Mouse (Mus musculus): Measurements from ENCODE around the gene Ghrhr. TPM values are rescaled to one million over a fixed set of nuclear protein-coding genes. Genes with fewer than 3 reads are reported as not detected.

Ghrhr gene
- total RNA-seq, 1 experiment from 2014 or later = not detected

DNA sequence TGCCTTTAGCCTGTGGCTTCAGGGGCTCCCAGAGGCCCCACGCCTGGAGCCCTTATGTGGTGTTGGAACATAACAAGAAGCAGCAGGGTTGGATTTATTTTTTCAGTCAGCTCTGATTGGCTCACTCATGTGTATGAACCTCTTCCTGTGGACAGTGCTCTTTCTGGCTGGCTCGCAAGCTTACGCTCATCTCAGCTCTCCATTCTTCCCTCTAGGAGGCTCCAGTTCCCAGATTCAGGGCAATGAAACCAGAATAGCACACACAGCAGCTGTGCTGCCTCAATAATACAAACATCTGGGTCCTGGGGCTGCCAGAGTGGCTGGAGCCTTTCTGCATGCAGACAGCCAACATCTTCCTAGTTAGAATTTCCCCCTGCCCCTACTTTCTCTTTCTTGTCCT is 20.1 kb downstream of the Ghrhr start:
- no peak for DNase-seq

DNA sequence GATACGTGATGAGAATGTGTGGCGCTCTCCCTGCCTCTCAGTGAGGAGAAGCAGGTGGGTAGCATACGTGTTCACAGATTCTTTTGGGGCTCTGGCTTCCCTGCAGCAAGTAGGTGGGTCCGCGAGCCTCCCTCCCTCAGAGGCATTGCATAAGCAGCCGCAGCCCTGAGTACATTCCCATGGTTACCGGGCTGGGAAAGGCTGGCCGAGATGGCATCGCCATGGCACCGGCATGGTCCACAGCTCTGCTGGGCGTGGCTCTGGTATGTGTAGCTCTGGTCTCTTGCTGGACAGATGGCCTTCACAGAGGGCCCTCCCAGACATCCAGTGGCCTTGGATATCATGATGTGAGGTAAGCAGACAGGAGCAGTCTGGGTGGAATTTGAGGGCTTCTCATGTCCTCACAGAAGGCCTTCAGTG is 20.5 kb downstream of the Ghrhr start:
- peak; percentile 71 for DNase-seq

DNA sequence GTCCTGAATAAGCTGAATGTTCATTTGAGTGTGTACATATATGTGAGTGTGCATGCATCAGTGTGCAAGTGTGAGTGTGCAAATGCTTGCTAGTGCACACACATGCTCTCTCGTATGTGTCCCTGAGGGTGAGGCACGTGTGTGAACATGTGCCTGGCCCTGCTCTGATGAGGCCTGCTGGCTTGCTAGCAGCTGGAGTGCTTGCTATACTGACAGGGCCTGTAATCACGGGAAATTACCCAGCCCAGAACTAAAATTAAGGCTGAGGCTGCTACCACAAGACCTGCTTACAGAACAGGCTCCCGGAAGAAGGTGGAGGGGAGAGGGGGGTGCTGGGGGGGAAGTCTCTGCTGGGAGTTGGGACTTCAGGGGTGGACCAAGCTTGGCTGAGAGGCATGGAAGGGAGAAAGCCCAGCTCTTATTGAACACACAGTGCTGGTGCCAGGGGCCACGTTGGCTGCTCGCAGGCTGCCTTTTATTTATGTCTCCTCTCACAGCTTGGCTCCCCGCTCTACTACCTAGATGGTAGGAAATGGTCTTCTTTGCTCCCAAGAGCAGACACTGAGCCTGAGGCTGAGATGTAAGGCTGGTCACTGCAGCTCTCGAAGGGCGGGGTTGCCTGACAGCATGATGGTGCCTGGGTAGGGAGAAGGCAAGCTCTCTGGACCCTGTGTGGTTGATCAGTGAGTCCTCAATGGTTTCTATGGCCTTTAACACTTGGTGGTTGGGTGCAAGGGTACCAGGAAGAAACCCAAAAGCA is 23.0 kb downstream of the Ghrhr start:
- peak; percentile 22 for DNase-seq

DNA sequence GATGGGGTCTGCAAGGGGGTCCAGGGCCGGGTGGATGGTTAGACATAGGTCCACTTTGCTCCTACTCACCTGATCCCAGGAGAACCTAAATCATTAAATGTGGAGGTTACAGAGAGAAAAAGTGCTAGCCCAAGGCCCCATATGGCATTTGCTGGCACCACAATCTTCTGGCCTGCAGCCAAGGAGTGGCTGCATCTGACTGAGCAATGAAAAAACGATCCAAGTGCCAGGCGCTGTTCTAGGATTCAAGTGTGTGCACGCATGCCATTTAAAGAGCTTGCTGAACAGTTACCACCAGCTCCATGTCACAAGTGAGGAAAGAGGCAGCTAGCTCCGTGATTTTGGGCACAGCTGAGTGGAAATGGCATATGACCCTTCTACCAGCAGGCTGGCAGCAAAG is 23.8 kb downstream of the Ghrhr start:
- DNase-seq = peak; percentile 83

DNA sequence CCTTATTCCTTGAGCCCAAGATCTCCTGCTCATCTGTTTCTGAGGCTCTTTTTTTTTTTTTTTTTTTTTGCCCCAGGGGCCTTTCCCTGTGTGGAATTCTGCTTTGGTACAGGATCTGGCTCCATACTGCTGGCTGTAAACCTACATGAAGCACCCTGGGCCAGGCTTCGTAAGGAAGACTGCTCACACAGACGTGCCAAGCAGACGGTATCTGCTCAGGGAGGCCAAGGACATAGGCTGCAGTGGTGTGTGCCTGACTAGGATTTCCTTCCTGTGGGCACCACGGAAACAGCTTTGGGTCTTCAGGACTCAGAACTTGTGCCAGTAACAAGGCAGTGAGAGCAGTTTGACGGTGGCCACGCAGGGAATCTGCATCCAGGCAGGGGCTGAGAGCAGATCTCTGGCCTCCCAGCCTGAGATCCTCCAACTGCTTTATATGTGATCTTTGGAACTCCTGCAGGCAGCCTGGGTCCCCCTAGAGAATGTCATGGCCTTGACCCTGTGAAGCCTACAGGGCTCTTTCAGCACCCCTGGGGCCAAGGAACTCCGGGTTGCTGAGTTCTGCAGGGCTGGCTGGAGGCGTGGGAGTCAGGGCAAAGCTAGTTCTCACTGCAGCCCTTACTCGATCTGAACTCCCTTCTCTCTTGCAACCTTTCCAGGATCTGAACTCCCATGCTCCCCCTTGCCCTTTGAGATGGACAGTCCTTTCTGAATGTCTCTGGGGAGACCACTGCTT is 26.1 kb downstream of the Ghrhr start:
- DNase-seq = peak; percentile 10

DNA sequence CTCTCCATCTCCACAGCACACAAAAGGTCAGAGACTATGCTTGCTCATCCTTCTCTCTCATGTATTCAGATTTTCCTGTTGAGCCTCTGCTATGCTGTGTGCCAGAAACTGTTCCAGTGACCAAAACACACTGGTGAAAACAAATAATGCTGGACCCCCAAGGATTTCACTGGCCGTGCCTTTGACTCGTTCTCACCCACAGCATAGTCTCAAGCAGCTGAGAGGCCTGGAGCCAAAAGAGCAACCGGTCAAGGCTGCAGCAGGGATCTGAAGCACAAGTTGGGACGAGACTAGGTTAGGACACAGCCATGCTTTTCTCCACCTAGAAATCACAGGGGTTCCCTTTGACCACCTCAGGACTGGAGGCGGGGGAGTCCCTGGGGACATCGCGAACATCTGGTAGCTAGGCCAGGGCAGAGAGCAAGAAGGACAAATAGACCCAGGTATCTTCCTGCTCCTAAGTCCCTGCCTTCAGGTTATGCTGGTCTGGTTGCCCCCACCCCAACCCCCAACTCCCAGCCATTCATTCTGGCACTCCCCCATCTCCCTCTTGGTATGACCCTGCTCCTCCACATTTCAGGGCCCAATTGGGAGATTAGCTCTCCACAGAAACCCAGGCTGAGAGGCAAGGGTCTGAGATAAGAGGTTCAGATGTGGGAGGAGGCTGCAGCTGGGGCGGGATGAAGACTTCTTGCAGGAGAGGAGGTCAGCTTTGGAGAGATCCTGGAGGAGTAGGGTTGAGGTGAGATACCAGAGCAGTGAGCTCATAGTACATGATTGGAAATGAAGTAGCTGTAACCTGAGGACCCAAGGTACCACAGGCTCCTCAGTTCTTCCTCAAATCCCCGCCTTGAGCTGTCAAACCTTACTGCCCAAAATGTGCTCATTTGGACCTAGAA is 27.6 kb downstream of the Ghrhr start:
- DNase-seq = no peak

DNA sequence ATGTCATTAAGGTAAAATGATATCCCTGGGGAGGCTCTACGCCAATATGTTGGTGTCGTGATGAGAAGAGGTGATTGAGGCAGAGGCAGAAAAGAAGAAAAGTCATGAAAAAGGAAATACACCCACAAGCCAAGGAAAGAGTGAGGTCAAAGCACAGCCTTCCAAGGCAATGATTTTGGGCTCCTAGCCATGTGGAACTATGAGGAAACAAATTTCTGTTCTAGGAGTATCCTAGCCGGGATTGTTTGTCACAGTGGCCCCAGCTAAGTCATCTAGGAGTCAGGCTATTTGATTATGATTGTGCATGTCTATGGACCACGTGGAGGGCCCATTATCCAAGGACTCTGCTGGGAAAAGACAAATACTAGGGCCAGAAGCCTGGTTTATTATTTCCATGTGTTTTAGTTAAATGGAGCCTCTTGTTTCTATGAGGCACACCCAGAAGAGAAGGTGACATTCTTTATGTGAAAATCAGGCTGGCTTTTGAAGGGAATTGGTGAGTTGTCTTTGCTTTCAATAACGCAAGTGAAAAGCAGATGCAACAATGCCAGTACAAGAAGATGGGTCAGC is 28.4 kb downstream of the Ghrhr start:
- no peak for DNase-seq

DNA sequence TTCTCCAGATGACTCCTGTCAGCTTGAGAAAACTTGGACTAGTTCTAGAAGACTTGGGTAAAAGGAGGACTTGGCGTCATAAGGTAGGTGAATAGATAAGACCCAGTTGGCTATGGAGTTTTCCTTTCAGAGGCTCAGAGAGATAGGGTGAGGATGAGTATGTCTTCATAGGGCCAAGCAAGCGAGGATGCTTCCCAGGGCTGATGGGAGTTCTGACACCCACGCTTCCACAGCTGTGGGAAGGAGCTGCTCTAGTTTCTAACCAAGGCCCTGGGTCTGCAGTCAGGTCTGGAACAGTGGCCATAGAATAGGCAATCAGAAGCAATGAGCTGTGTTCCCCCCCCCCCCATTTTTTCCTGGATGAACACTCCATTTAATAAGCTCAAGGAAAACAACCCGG is 31.2 kb downstream of the Ghrhr start:
- DNase-seq = no peak

DNA sequence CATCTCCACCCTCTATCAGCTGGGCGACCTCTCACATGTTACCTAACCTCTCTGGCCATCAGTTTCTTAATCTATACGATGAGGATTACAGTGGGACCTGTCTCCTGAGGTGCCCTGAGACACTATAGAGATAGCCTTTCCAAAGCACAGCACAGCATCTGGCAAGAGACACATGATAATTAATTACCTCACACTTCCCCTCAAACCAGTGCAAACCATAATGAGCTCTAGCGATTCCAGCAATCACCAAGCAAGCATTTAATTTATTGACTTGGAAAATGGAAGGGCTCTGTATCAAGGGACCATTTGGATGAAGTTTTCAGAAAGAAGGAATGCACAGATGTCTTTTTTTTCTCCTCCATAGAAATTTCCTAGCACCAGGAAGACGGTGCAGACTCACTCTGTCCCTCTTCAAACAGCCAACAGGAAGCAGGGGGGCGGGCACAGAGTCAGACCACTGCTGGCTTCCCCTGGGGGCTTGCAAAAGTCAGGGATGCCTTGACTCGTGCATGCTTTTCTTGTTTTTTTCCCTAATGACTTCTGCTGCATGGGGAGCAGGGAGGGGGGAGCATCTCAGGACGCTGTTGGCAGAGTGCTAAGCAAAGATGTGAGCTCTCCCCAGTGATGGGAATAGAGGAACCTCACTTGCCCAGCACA is 34.2 kb downstream of the Ghrhr start:
- DNase-seq = no peak

DNA sequence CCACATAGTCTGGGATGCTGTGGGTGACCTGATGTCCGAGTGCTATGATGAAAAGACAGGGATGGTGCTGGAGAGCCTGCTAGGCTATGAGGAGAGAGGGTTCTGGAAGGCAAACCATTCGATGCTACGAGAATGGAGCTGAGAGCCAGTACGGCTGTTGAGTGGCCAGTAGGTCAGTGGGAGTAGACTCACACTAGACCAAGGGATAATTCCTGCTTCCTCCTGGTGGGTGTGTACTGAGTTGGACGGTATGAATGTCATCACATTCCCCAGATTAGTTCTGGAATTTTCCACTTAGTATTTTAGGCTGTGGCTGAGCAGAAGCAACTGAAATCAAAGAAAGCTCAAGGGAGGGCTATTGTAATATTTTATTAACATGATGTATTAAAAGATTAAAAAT is 34.9 kb downstream of the Ghrhr start:
- no peak for DNase-seq

DNA sequence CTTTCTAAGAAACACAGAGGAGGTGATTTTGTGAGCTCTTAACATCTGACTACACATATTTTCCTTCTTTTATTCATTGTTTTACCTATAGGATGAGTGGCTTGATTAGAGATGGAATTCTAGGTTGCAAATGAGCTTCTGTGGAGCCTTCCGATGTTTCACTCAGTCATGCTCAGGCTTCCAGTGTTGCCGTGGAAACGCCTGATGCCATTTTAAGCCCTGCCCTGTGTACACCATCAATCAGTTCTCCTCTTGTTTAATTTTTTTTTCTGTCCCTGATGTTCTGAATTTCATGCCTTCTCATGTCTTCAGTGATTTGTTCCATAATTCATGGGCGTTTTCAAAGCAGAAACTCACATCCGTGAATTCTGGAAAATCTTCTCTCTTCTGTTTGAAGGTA is 40.1 kb downstream of the Ghrhr start:
- DNase-seq = no peak

DNA sequence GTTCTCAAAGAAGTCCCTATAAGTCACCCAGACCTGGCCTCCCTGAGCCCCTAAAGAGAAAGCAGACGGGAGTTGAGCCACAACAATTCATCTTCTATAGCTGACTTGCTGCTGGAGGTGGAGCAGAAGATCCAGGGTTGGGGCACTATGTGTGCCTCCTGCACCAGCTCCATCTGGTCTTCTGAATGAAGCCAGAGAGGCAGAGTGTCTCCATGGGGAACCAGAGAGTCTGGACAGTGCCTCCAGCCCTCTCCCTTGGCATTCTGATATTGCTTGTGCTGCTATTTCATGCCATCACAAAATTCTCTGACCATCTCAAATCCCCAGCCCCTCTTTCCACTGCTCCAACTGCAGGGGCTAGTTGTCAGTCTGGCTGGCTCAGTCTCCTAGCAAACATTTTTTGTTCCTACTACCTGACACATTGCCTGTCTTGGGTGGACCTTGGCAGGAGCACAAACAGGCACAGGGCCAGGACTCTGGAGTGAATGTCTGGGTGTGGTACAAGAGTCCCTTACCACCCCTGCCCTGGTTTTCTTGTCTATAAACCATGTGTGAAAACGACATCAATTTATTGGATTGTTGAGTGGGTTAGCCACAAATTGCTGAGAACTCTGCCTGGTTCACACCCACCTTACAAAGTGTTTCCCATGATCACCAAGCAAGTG is 42.8 kb downstream of the Ghrhr start:
- DNase-seq = no peak

DNA sequence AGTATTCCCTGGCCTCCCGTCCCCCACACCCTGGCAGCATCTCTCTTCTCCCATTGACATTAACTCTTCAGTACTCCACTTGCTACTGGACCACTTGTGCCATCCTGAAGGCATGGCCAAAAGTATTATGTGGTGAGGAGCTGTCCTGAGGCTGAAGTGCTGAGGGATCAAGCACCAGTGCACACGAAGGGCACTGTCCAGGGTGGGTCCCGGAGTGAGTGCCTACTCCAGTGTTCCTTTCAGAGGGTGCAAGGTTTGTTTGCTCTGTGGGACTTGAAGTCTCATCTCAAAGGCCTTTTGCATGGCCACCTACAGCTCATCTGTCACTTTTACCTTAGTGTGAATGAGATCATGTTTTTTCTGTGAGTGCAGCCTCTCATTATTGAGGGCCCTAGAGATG is 44.3 kb downstream of the Ghrhr start:
- no peak for DNase-seq

DNA sequence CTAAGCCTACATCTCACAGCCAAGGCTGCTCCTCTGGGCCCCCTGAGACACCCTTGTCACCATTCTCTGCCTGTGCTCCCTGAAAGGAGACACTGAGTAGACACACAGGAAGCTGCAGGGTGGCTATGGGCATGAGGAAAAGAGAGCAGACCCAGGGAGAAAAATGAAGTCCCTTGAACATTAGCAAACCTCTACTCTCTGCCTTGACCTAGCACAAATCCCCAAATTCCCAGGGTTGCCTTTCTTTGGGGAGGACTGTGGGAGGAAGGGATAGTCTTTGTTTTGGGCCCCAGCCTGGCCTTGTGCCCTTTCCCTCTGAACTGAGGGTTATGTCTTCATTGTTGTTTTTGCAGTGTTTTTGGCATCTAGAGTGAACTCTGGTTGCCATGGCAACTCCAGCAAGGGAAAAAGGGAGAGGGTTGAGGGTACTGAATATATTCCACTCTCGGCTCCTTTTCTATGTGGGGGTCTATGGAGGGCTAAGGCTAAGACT is 44.8 kb downstream of the Ghrhr start:
- DNase-seq = no peak

DNA sequence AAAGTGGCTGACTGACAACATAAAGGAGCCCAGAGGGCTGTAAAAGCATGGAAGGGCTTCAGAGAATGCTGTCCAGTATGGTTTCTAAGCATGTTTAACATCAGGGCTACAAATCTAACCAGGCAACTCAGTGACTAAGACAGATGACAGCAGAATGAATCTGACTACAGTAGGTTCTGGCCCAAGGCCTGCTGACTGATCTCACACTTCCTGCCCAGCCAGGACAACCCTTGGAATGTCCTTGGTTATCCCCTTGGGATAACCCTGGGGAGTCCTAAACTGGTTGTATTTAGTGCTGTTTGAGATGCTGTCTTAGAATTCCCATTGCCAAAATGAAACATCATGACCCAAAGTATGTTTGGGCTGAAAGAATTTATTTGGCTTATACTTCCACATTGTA is 56.0 kb downstream of the Ghrhr start:
- DNase-seq = no peak

DNA sequence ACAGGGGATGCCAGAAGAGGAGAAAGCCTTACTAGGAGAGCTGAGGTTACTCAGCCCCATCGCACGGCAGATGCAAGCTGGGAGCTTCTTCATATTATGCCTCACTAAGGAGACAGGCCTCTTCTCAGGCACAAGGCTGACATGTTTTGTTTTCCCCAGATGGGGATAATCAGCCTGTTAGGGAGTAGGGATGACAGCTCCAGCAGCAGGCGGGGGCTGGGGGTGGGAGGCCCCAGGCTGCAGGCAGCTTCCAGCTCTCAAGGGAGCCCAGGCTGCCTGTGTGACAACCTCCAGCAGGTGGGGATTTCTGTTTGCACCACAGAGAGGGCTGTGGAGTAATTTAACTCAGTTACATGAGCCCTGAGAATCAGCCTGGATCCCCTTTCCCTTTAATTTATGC is 58.3 kb downstream of the Ghrhr start:
- DNase-seq = no peak

DNA sequence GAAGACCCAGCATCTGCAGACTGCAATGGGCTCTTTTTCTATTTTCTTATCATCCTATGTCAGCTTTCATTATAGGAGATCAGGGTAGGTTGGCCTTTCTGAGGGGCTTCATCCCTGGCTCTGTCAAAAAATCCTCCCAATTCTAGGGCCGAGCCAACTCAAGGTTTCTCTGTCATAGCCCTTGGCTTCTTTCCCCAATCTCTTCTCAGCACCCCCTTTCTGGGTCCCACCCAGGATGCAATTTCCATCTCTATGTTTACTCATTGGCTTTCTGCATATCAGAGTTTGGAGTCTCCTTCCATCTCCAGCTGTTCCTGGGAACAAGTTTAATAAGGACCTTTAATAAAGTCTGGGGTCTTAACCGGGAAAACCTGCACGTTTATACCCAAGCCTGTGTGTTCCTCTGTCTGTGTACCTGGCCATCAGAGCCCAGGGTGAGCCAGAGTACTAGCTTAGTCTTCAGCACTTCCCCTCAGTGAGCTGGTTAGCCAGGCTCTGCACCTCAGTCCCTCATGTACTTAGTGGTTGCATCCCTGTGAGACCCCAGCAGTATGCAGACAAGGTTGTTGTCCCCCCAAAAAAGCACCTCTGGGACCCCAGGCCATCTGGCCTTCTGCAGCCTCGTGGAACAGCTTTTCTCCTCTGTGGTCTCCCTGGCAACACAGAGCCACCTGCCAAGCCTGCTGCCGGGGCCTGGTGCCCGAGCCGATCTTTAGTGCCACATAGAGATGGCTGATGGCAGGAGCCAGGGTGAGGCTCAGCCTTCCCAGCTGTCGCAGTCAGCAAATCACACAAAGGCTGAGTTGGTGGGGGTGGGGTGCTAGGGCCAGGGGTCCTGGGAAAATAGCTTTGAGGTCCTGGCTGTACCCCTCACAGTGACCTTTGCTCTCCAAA is 59.4 kb downstream of the Ghrhr start:
- DNase-seq = peak; percentile 27

DNA sequence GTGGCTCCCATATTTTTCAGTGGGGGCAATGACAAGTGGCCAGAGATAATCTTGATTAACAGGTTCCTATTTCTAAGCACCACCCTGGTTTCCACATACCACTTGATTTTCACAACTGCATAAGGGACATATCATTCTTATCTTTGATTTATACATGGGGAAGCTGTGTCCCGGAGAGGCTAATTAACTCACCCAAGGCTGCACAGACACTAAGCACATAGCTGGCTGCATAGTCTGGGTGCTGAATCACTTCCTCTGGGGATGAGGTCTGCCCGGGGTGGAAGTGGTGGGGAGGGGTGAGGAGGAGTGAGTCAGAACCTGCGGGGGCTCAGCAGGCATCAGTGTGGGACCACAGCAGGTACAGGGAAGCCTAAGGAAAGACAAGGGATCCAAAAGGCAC is 61.8 kb downstream of the Ghrhr start:
- peak; percentile 24 for DNase-seq

All from adrenal gland, postnatal 14 days (tissue).